Mouse (Mus musculus): ENCODE data around the gene Hs3st3b1. TPM values are rescaled to one million over a fixed set of nuclear protein-coding genes. Genes with fewer than 3 reads are reported as not detected.

Hs3st3b1 gene
- total RNA-seq (2023), result 65.2 TPM

DNA sequence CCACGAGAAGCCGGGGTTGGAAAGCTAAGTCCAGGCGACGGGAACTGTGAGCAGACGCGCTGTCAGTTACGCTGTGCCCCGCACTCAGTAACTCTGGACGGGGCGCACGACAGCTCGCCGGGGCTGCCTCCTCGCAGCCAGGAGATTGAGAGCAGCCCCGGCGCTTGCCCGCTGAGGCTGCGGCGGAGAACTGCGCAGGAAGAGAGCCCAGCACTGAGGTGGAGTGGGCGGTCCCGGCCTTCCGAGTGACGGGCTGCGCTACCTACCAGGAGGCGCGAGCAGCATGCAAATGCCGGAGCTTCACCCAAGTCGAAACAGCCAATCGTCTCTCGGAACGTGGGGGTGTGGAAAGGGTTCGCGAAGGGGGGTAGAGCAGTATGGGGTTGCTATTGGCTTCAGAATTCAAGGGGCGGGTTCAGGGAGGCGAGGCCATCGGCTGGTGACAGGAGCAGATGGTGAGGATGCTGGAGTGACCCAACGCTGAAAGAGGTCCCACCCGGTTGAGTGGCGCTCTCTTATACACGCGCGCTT lies at the start of gene Hs3st3b1:
Gene Hs3st3b1 (minus strand): TSS at position 200 of the 531 bp plus-strand sequence.

Other genes with a start within 250 kb of the Hs3st3b1 start
- 33.7 TPM for gene Cox10, start 157.2 kb upstream of the Hs3st3b1 start, total RNA-seq (2023)

Data from CD4-positive naive resting alpha-beta T cell, adult 76 days (primary cell).